Mouse (Mus musculus) heart, postnatal 36 days (tissue): Measurements from ENCODE around the gene Slc44a1. TPM values are rescaled to one million over a fixed set of nuclear protein-coding genes. Genes with fewer than 3 reads are reported as not detected.

Source experiments
- DNase-seq, 2 experiments: peaks; one replicate each; pipeline ENCODE4 v3.0.0; 2021 to 2022
- intact Hi-C: fragments of 180-260 bp; cut with DNase I; formaldehyde crosslinking; loops from one replicate; pipeline ENCODE4 v1.15.1; 2025
- total RNA-seq, 2 experiments: library from RNA; stranded (reverse); gene quantifications; 2 replicates each; pipeline ENCODE4 v1.2.3; 2021

The Slc44a1 gene
- 10 to 100 TPM; 33.4 to 34.3 TPM for total RNA-seq

- DNase-seq = peak; percentile 81 to 88
- intact Hi-C loops = loop anchor here (2.0 to 5.0 kb wide), 3 partner anchors 58 to 153 kb away; no protein-coding TSS in a partner anchor
Measured at GRCm38 (mm10) chr4:53440010-53440815, at the start of gene Slc44a1. TSS of gene Slc44a1 (plus strand) at chr4:53440413.

- peak in 1 of 2 experiments; percentile 16 for DNase-seq
- intact Hi-C loops = no loop called here
Measured at GRCm38 (mm10) chr4:53395002-53395401, 45.2 kb upstream of the Slc44a1 start.

- intact Hi-C loops = no loop called here
- no peak for DNase-seq
Measured at GRCm38 (mm10) chr4:53396623-53397192, 43.5 kb upstream of the Slc44a1 start.

GRCm38 (mm10) chr4:53397280-53398117 lies 42.7 kb upstream of the Slc44a1 start:
- intact Hi-C loops = no loop called here

GRCm38 (mm10) chr4:53398561-53398960 lies 41.7 kb upstream of the Slc44a1 start:
- intact Hi-C loops = no loop called here
- no peak for DNase-seq

More at GRCm38 (mm10) chr4:53397280-53398117, 42.7 kb upstream of the Slc44a1 start:
- no peak for DNase-seq

- no peak for DNase-seq
- intact Hi-C loops = no loop called here
Measured at GRCm38 (mm10) chr4:53399428-53399827, 40.8 kb upstream of the Slc44a1 start.

GRCm38 (mm10) chr4:53403386-53403785 lies 36.8 kb upstream of the Slc44a1 start:
- no peak for DNase-seq
- intact Hi-C loops = no loop called here

GRCm38 (mm10) chr4:53404431-53404925 lies 35.7 kb upstream of the Slc44a1 start:
- intact Hi-C loops = no loop called here

GRCm38 (mm10) chr4:53406866-53407265 lies 33.3 kb upstream of the Slc44a1 start:
- intact Hi-C loops = no loop called here
- DNase-seq = no peak

More at GRCm38 (mm10) chr4:53404431-53404925, 35.7 kb upstream of the Slc44a1 start:
- DNase-seq = no peak

GRCm38 (mm10) chr4:53408821-53409220 lies 31.4 kb upstream of the Slc44a1 start:
- intact Hi-C loops = no loop called here
- no peak for DNase-seq

GRCm38 (mm10) chr4:53409526-53410085 lies 30.6 kb upstream of the Slc44a1 start:
- DNase-seq = no peak
- intact Hi-C loops = no loop called here

GRCm38 (mm10) chr4:53410752-53411151 lies 29.5 kb upstream of the Slc44a1 start:
- DNase-seq = no peak
- intact Hi-C loops = no loop called here

- intact Hi-C loops = no loop called here
- DNase-seq = no peak
Measured at GRCm38 (mm10) chr4:53411958-53412870, 28.0 kb upstream of the Slc44a1 start.

- intact Hi-C loops = no loop called here
- DNase-seq = no peak
Measured at GRCm38 (mm10) chr4:53412991-53413390, 27.2 kb upstream of the Slc44a1 start.

- intact Hi-C loops = no loop called here
- no peak for DNase-seq
Measured at GRCm38 (mm10) chr4:53414031-53414797, 26.0 kb upstream of the Slc44a1 start.

- intact Hi-C loops = no loop called here
- peak in 1 of 2 experiments; percentile 31 for DNase-seq
Measured at GRCm38 (mm10) chr4:53415873-53416637, 24.2 kb upstream of the Slc44a1 start.

GRCm38 (mm10) chr4:53416928-53417327 lies 23.3 kb upstream of the Slc44a1 start:
- no peak for DNase-seq
- intact Hi-C loops = no loop called here

GRCm38 (mm10) chr4:53422799-53423198 lies 17.4 kb upstream of the Slc44a1 start:
- no peak for DNase-seq
- intact Hi-C loops = no loop called here
